Mouse (Mus musculus) intestine, embryonic 16.5 days (tissue): ENCODE results near the gene Psmd7. TPM values are rescaled to one million over a fixed set of nuclear protein-coding genes. Genes with fewer than 3 reads are reported as not detected.
"Not testable (repeated sequence)": the region's sequence is repeated elsewhere in the genome, so short reads cannot be mapped to it uniquely, and the experiment has no call there.

ENCODE experiments used
- ATAC-seq: fragments of 200-750 bp; cut with Nextera tagmentation; 2 replicates; pipeline ENCODE4 v1.8.0; 2017; ENCODE audit warnings: moderate TSS enrichment, moderate library complexity
- H3K27ac ChIP-seq: fragments of 300-500 bp; sonication (generic); 2 replicates; pipeline ENCODE4 v1.5.1; 2014; ENCODE audit warnings: mild to moderate bottlenecking, low read length
- H3K27me3 ChIP-seq: fragments of 300-500 bp; sonication (generic); replicated peaks from 2 replicates; pipeline ENCODE4 v1.6.1; 2014; ENCODE audit warnings: low read length, control low read depth, mixed read lengths; ENCODE audit not compliant: control insufficient read depth, insufficient read depth
- H3K36me3 ChIP-seq: fragments of 300-500 bp; sonication (generic); 2 replicates; pipeline ENCODE4 v1.6.1; 2014; ENCODE audit warnings: low read length, control low read depth; ENCODE audit not compliant: control insufficient read depth, insufficient read depth
- H3K4me1 ChIP-seq: fragments of 300-500 bp; sonication (generic); 2 replicates; pipeline ENCODE4 v1.6.1; 2014; ENCODE audit warnings: low read length, control low read depth, mixed read lengths; ENCODE audit not compliant: control insufficient read depth, insufficient read depth
- H3K4me2 ChIP-seq: fragments of 300-500 bp; sonication (generic); 2 replicates; pipeline ENCODE4 v1.6.1; 2014; ENCODE audit warnings: low read depth, low read length, control low read depth
- H3K4me3 ChIP-seq: fragments of 300-500 bp; sonication (generic); 2 replicates; pipeline ENCODE4 v1.5.1; 2014; ENCODE audit warnings: mild to moderate bottlenecking, low read length
- H3K9ac ChIP-seq: fragments of 300-500 bp; sonication (generic); 2 replicates; pipeline ENCODE4 v1.6.1; 2014; ENCODE audit warnings: low read depth, low read length
- H3K9me3 ChIP-seq: fragments of 300-500 bp; sonication (generic); 2 replicates; pipeline ENCODE4 v1.6.1; 2016; ENCODE audit warnings: low read length, control low read depth; ENCODE audit not compliant: control insufficient read depth
- WGBS: fragments of 180-500 bp; shearing (Covaris S2); extraction: QIAGEN DNeasy Blood & Tissue Kit; methylation state at CpG from one replicate; pipeline ENCODE4 v1.1.7; 2014; 5-methylcytosine and 5-hydroxymethylcytosine counted together
- polyA plus RNA-seq: library from polyadenylated mRNA; unstranded; fragments of >200 nt; fragmentation: Nextera tagmentation; extraction: Ambion mirVana; gene quantifications from 2 replicates; pipeline ENCODE4 v1.2.1, GENCODE M21; 2015

The Psmd7 gene
- polyA plus RNA-seq = 195 and 219 TPM in 2 replicates

DNA sequence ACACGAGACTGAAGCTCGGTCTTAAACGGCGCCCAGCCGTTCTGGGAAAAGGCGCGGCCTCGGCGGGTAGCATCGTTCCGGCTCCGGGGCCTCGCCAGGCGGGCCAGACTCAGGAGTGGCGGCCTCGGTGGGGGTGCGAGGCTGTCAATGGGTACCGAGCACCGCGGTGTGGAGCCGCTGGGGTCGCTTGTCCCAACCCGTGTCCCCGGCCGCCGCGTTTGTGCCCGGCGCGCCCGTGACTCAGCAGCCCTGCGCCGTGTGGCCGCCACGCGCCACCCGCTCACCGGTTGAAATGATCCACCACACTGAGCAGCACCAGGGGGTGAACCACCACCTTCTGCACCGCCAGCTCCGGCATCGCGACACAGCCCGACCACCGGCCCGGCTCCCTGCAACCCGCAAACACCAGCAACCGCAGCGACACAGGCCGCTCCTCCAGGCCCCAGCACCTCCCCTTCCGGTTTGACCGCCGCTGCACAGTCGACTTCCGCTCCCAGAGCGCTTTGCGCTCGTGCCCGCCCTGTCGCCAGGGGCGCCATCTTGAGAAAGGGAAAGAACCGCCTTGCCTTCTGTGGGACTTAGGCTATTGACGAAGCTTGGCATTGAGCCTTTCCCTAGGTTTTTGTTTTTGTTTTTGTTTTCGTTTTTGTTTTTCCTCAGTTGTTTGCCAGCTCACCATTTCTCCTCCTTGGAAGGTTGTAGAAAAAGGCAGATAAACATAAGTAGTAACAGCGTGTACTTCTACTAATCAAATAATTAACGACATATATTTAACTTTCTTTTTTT, at the start of gene Psmd7:
Gene Psmd7 (minus strand): TSS at position 470 of the 786 bp plus-strand sequence.
- Histone ChIP-seq H3K9ac (peak within 1 kb of the TSS; percentile 88), H3K27ac (peak within 1 kb of the TSS; percentile 70), H3K27me3 (no peaks in the 10 kb centered on the region), H3K9me3 (no peaks in the 10 kb centered on the region), H3K4me2 (peak within 1 kb of the TSS; percentile 64), H3K4me3 (peak within 1 kb of the TSS; percentile 97), H3K36me3 (peaks cover 9% of the 10 kb centered on the region), H3K4me1 (peaks cover 9% of the 10 kb centered on the region)
- WGBS = 2% methylated on average over 65 of the region's 65 CpGs
- peak; percentile 97 for ATAC-seq

DNA sequence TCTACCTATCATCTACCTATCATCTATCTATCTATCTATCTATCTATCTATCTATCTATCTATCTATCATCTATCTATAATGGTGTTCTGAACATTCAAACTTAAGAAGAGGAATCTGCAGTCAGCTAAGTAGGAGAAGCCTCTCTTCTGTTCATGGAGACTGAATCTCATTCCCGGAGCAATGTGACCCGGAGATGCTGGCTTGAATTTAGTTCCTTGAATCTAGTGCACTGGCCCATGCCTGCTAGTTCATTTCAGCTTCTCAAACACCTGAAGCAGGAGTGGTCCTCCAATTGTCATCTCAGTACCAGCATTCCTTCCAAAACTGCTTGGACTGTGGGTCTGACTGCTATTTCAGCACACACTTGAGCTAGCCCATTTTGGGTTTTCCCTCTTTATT, 45.5 kb upstream of the Psmd7 start:
- 93% methylated on average over 2 of the region's 2 CpGs for WGBS
- ATAC-seq = no peak

DNA sequence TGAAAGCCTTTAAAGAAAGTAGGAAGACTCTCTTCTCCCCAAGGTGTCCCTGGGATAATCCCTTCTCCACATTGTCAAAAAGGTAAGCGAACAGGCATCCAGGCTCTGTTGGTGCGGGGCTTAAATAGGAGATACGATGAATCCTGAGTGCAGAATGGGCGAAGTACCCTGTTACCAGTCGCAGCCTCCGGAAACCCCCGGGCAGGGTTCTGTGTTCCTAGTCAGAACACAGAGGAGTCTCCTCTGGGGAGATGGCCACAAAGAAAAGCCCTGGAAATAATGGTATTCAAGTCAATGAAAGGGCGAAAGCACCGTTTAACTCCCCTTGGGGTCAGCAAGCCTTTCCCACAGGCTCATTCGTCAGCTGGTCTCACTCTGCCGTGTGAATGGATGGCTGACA, 41.4 kb upstream of the Psmd7 start:
- no peak overlapping the region for H3K9ac ChIP-seq
- WGBS = 81% methylated on average over 11 of the region's 11 CpGs
- no peaks in the 10 kb centered on the region for H3K9me3 ChIP-seq
- H3K4me2 ChIP-seq = no peak overlapping the region
- H3K27me3 ChIP-seq = no peaks in the 10 kb centered on the region
- H3K27ac ChIP-seq = no peak overlapping the region
- ATAC-seq = no peak
- H3K4me3 ChIP-seq = no peak overlapping the region
- no peaks in the 10 kb centered on the region for H3K4me1 ChIP-seq
- H3K36me3 ChIP-seq = no peaks in the 10 kb centered on the region

More for the DNA sequence above, 45.5 kb upstream of the Psmd7 start:
- Histone ChIP-seq H3K27me3 (no peaks in the 10 kb centered on the region), H3K36me3 (no peaks in the 10 kb centered on the region), H3K27ac (no peak overlapping the region), H3K9ac (no peak overlapping the region), H3K9me3 (no peaks in the 10 kb centered on the region), H3K4me2 (no peak overlapping the region), H3K4me1 (no peaks in the 10 kb centered on the region), H3K4me3 (no peak overlapping the region)

DNA sequence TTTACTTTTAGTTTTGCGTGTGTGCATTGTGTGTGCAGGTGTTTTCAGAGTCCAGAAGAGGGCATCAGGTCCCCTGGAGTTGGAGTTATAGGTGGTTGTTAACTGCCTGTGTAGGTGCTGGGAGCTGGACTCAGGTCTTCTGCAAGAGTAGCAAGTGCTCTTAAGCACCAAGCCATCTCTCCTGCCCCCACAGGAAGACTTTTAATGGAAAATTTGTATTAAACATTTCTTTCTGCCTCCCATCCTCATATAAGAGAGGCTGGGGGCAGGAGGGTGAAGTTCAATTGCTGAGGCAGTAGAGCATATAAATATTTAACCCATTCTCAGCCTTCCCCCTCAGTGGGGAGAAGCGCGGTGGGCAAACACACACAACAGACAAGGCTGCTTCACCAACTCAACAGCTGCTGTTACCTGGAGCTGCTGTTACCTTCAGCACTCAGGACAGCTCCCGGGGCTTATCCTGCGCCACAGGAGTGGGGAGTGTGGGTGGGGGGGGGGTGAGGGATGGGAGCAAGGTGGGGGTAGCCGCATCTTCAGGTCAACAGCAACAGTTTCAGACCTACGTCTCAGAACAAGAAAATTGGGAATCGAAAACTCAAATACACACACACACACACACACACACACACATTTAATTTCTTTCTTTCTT, 40.4 kb upstream of the Psmd7 start:
- WGBS = 54% methylated on average over 8 of the region's 8 CpGs
- H3K4me2 ChIP-seq = no peak overlapping the region
- no peak overlapping the region for H3K9ac ChIP-seq
- no peaks in the 10 kb centered on the region for H3K9me3 ChIP-seq
- ATAC-seq = no peak
- H3K4me3 ChIP-seq = no peak overlapping the region
- H3K4me1 ChIP-seq = no peaks in the 10 kb centered on the region
- H3K27me3 ChIP-seq = no peaks in the 10 kb centered on the region
- no peaks in the 10 kb centered on the region for H3K36me3 ChIP-seq
- H3K27ac ChIP-seq = no peak overlapping the region

DNA sequence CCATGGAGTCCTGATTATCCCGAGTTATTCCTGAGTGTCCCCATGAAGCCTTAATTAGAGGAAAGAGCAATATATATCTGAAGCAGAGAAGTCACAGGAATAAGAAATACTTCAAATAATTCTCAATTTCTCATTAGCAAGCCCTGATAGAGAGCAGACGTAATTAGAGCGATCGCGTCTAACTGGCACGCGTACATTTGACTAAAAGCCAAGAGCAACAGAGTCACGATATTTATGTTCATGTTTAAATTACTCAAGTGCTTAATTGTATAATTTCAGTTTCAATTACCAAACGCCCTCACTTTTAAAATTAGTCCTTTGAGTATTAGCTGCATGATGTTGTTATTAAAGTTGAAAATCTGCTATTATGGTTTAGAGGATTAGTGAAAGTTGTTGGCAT, 39.6 kb upstream of the Psmd7 start:
- 66% methylated on average over 9 of the region's 9 CpGs for WGBS

DNA sequence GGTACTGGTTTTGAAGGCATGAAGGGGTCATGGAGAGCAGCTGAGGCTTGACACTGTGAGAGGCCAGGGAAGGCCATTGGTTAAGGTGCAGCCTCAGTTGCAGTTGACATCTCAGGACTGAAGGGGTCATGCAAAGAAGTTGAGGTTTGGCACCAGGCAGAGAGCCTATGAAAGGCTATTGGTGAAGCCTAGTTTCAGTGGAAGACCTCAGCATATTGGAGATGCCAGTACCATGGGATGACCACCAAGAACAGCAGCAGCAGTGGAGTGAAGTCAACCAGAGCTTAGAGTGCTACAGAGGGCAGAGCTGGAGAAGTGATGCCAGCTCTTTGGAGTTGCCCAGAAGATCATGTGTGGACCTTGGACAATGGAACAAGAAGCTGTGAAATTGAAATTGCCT, 36.0 kb upstream of the Psmd7 start:
- H3K9ac ChIP-seq, H3K27ac ChIP-seq, H3K4me1 ChIP-seq, H3K4me3 ChIP-seq, H3K9me3 ChIP-seq, H3K4me2 ChIP-seq, H3K27me3 ChIP-seq, H3K36me3 ChIP-seq, ATAC-seq: not testable (repeated sequence)

More for the DNA sequence above, 39.6 kb upstream of the Psmd7 start:
- no peak for ATAC-seq
- Histone ChIP-seq H3K9me3 (no peaks in the 10 kb centered on the region), H3K4me1 (no peaks in the 10 kb centered on the region), H3K4me3 (no peak overlapping the region), H3K36me3 (no peaks in the 10 kb centered on the region), H3K9ac (no peak overlapping the region), H3K27me3 (no peaks in the 10 kb centered on the region), H3K27ac (no peak overlapping the region), H3K4me2 (no peak overlapping the region)

DNA sequence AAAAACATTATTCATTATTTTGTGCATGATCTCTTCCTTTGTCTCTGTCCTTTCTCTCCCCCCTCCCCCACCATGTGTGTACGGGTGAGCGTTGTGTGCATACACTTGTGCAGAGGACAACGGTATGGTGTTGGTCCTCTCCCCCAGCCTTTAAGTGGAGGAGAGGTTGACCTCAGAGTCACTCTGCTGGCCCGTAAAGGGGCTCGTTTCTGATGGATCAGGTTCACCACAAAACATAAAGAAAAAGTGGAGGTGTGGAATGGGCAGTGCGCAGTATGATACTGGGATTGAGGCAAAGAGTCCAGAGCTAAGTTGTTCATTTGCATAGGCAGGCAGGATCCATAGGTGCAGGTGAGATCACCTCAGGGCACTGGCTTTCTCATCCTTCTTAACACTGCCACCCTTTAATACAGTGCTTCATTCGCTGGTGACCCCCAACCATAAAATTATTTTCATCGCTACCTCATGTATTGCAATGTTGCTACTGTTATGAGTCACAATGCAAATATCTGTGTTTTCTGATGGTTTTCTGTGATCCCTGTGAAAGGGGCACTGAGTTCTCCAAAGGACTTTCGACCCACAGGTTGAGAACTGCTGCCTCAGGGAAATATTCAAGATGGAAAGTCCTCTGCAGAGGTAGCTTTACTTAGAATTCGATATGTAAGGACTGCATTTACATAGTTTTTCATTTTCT, 33.8 kb upstream of the Psmd7 start:
- no peaks in the 10 kb centered on the region for H3K36me3 ChIP-seq

DNA sequence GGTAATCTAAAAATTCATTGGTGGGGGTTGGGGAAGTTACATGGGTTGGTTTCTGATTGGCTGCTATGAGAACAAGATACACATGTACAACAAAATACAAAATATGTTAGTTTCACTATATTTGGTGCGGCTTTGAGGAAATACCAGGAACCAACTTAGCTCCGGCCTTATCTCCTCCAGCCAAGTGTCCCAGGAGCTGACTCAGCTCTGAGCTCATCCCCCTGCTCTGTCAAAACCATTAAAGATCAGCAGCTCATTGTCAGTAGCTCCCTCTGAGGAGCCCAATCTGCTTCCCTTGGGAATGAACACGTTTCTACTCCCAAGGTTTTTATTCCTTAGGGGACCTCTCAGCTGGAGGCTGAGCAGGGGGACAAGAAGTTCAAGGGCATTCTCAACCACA, 32.9 kb upstream of the Psmd7 start:
- Histone ChIP-seq H3K36me3 (no peaks in the 10 kb centered on the region), H3K9me3 (no peaks in the 10 kb centered on the region), H3K4me3 (no peak overlapping the region), H3K4me1 (no peaks in the 10 kb centered on the region), H3K4me2 (no peak overlapping the region), H3K9ac (no peak overlapping the region), H3K27me3 (no peaks in the 10 kb centered on the region), H3K27ac (no peak overlapping the region)
- 53% methylated on average over 3 of the region's 3 CpGs for WGBS
- no peak for ATAC-seq

More for the DNA sequence above, 33.8 kb upstream of the Psmd7 start:
- H3K4me3 ChIP-seq = no peak overlapping the region
- no peaks in the 10 kb centered on the region for H3K9me3 ChIP-seq
- no peak overlapping the region for H3K4me2 ChIP-seq
- no peaks in the 10 kb centered on the region for H3K27me3 ChIP-seq
- no peak overlapping the region for H3K9ac ChIP-seq
- 86% methylated on average over 10 of the region's 10 CpGs for WGBS
- H3K4me1 ChIP-seq = no peaks in the 10 kb centered on the region
- H3K27ac ChIP-seq = no peak overlapping the region
- no peak for ATAC-seq

DNA sequence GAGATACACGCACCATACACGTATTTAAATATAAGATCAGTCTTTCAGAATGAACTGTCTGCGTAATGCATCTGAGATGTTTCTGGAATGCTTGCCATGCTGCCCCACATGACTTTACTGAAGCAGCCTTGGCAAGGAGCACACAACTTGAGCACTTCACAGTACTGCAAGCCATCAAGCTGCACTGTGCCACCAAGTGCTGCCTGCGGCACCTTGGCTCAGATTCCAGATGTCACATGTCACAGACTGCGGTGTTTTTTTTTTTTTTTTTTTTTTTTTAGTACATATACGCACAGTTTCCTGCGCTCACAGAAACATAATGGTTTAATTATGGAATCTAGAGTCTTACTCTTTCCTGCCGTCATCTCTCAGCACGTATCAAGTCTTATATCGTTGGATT, 30.2 kb upstream of the Psmd7 start:
- Histone ChIP-seq H3K4me3 (no peak overlapping the region), H3K27ac (no peak overlapping the region), H3K9me3 (no peaks in the 10 kb centered on the region), H3K36me3 (no peaks in the 10 kb centered on the region), H3K27me3 (no peaks in the 10 kb centered on the region), H3K4me2 (no peak overlapping the region), H3K4me1 (no peaks in the 10 kb centered on the region), H3K9ac (no peak overlapping the region)
- ATAC-seq = no peak
- 87% methylated on average over 10 of the region's 10 CpGs for WGBS
